Mouse (Mus musculus) cortical plate, adult 2 months (tissue): Measurements from ENCODE around the gene Cyth1. TPM values are rescaled to one million over a fixed set of nuclear protein-coding genes. Genes with fewer than 3 reads are reported as not detected.
A peak's percentile ranks its signal among the peaks of the same experiment; 100 is the strongest.

Experiments
- H3K27ac ChIP-seq: fragments of 200-500 bp; 2 replicates; pipeline ENCODE4 v1.5.1; 2012; ENCODE audit warnings: low read length, control low read depth, inconsistent platforms; ENCODE audit not compliant: insufficient read depth
- H3K4me1 ChIP-seq: fragments of 200-500 bp; 2 replicates; pipeline ENCODE4 v1.6.1; 2011; ENCODE audit warnings: low read length; ENCODE audit not compliant: control insufficient read depth, insufficient read depth
- H3K4me3 ChIP-seq: fragments of 200-500 bp; 2 replicates; pipeline ENCODE4 v1.5.1; 2011; ENCODE audit warnings: mild to moderate bottlenecking, low read length, control low read depth; ENCODE audit not compliant: insufficient read depth
- CTCF ChIP-seq: fragments of 200-500 bp; IDR thresholded peaks from 2 replicates; pipeline ENCODE4 v1.5.1; 2011; ENCODE audit warnings: mild to moderate bottlenecking, control low read depth, low read length; ENCODE audit not compliant: insufficient read depth; ENCODE audit errors: extremely low read depth
- POLR2A ChIP-seq: fragments of 200-500 bp; IDR thresholded peaks from 2 replicates; pipeline ENCODE4 v1.6.1; 2011; ENCODE audit warnings: mild to moderate bottlenecking, low read length, control low read depth; ENCODE audit not compliant: insufficient read depth; ENCODE audit errors: extremely low read depth
- polyA plus RNA-seq: library from polyadenylated mRNA; depleted of rRNA; stranded (reverse); fragments of >200 nt; gene quantifications from 2 replicates; pipeline ENCODE4 v1.2.3, GENCODE M21; 2012

Cyth1 gene
- polyA plus RNA-seq, 1 experiment, result 69.2 TPM

- Histone ChIP-seq H3K4me3 (no peak overlapping the region), H3K27ac (no peak overlapping the region), H3K4me1 (peaks cover 2% of the 10 kb centered on the region; the same call in 1 of the 2 replicates)
- TF ChIP-seq CTCF (no peak), POLR2A (no peak)
Observed at GRCm38 (mm10) chr11:118164566-118164965, 83.8 kb downstream of the Cyth1 start.

DNA sequence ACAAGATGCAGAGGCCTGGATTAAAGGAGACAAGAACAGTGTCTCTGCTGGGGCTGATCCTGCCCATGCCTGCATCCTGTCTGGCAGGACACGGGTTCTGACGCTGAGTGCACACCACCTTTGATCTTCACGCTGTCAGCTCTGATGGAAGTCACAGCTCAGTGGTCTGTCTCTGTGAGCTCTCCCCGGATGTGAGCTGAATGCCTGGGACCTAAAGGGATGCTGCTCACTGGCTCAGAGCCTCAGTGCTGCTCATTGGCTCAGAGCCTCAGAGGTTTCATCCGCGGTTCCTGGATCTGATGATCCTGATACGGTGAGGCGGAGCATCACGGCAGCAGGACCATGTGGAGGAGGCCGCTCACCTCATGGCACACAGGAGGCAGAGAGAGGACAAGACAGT is 86.1 kb downstream of the Cyth1 start:
- TF ChIP-seq POLR2A (peak; percentile 34; the same call in 1 of the 2 replicates), CTCF (no peak)
- Histone ChIP-seq H3K4me1 (peaks cover 2% of the 10 kb centered on the region), H3K27ac (no peak overlapping the region), H3K4me3 (no peak overlapping the region)

DNA sequence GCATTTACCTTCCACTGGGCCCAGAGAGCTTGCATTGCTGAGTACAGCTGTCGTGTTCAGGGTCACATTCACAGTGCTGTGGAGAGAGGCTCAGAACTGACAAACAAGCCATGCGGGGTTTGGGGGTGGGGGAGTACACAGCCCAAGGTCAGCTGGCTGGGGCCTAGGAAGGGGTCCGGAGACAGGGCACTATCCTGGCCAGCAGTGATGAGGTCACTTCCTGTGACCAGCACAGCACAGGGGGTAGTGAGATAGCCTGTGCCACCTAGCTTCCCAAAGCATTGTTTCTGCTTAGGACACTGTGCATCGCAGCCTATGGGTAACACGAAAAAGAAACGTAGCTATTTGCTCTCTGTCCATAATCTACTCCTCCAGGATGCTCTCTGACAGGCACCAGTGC is 87.2 kb downstream of the Cyth1 start:
- TF ChIP-seq CTCF, result no peak
- TF ChIP-seq POLR2A, result no peak

DNA sequence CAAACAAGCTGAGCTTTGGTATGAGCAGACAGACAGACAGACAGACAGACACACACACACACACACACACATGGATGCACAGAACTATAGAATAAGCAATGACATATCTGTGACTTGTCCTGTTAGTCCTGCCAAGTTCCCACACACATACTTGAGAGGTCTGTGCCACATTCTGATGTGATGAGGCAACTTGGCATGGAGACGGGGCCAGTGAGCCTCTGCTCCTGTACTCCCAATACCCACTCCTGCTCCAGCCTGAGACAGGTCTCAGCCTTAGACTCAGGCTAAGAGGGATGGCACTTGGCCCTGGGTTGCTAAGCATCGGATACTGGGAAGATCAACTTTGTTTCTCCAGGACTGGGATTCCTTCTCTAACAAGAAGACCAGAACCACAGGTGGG is 87.6 kb downstream of the Cyth1 start:
- TF ChIP-seq POLR2A (no peak), CTCF (no peak)
- H3K4me1 ChIP-seq, result peaks cover 2% of the 10 kb centered on the region; the same call in 1 of the 2 replicates
- no peak overlapping the region for H3K4me3 ChIP-seq
- no peak overlapping the region for H3K27ac ChIP-seq

More for the DNA sequence above, 87.2 kb downstream of the Cyth1 start:
- H3K4me3 ChIP-seq, result no peak overlapping the region
- peaks cover 2% of the 10 kb centered on the region; the same call in 1 of the 2 replicates for H3K4me1 ChIP-seq
- H3K27ac ChIP-seq, result no peak overlapping the region

DNA sequence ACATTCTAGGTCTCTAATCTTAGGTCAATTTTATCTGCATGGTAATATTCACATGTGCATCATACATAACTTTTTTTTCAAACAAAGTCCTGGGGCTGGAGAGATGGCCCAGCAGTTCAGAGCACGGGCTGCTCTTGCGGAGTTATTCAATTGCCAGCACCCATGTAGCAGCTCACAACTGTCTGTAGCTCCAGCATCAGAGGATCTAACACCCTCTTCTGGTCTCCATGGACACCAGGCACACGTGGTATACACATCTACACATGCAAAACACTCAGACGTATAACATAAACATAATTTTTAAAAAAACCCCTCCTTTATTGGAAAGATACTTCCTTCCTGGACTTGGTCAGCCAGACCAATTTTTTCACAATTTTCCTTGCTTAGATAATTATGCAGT is 89.6 kb downstream of the Cyth1 start:
- H3K4me1 ChIP-seq, result no peaks in the 10 kb centered on the region; the same call in 1 of the 2 replicates
- TF ChIP-seq POLR2A, result no peak
- no peak for TF ChIP-seq CTCF
- no peak overlapping the region for H3K4me3 ChIP-seq
- no peak overlapping the region for H3K27ac ChIP-seq

DNA sequence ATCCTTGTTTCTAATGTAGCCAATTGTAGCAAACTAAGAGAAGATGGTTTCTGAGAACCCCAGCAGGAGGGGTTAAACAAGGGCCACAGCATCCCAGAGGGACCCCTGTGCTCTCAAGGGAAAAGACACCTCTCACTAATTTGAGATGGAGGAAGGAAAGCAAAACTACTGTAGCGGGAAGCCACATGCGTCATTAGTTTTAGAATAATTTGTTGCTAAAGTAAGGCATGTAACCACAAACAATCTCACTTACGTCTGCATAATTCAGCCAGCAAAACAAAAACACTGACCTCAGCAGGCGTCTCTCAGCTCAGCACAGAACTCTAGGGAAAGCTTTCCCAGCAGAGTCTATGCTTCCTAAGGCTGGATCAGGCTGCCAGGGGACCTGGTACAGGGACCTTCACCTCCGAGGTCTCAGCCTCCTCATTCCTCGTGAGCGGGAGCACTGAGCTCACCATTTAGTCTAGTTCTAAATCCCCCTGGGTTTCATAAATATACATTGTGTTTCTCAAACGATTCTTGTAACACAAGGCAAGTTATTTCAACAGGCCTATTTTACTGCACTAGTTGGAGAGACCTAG is 91.8 kb downstream of the Cyth1 start:
- TF ChIP-seq CTCF (no peak), POLR2A (no peak)
- Histone ChIP-seq H3K27ac (no peak overlapping the region), H3K4me1 (no peaks in the 10 kb centered on the region; the same call in 1 of the 2 replicates), H3K4me3 (no peak overlapping the region)

- peaks cover 12% of the 10 kb centered on the region for H3K4me1 ChIP-seq
Observed at GRCm38 (mm10) chr11:118152964-118153363, 95.4 kb downstream of the Cyth1 start.

DNA sequence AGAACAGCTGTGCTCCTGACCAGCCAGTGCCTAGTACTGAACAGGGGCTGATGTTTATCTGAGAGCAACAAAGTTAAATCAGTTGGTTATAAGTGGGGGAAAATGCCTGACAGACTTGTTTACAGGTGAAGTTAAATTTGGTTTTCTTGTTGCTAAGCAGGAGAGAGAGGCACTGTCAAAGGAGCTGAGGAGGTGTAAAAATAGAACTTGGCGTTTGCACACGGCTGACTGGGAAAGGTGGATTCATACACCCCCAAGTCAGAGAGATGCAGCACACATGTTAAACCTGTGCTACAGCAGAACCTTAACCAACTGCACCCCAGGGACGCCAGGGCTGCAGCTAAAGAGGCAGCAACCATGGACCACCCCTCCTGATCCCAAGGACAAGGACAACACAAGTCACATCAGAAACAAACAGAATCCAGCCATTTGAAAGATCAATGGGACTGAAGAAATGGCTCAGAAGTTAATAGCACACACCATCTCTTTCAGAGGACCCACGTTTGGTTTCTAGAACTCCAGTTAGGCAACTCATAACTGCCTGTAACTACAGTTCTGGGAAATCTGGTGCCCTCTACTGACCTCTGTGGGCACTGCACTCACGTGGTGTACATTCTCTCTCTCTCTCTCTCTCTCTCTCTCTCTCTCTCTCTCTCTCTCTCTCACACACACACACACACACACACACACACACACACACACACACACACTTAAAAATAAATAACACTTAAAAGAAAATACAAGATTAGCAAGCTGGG is 96.8 kb downstream of the Cyth1 start:
- H3K4me3 ChIP-seq, result no peak overlapping the region
- TF ChIP-seq CTCF (no peak), POLR2A (no peak)
- peak overlapping the region; percentile 82 for H3K27ac ChIP-seq
- peaks cover 12% of the 10 kb centered on the region for H3K4me1 ChIP-seq

More at GRCm38 (mm10) chr11:118152964-118153363, 95.4 kb downstream of the Cyth1 start:
- TF ChIP-seq POLR2A (no peak), CTCF (no peak)
- Histone ChIP-seq H3K27ac (no peak overlapping the region), H3K4me3 (no peak overlapping the region)

DNA sequence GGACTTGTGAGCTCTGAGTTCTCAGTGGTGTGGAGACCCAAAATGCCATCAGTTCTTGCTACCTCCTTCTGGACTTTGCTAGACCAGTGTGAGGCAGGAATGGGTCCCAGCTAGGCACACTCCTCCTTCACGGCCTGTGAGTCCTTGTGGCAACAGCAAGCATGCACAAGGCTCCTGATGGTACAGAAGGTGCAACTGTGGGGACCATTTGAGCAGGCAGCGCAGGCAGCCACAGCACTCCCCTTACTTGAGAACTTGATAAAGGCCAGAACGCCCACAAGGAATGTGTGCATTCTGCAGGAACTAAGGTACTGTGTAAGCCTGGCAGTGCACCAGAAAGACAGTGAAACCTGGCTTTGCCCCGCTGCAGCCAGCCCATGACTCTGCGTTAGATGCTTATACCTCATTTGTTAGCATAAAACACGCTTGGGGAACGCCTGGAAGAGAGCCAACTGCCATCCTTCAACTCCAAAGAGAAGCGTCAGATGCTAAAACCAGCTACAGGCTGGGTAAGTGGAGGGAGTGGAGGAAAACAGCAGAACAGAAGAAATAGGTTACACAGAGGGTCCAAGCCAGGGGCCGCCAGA is 98.2 kb downstream of the Cyth1 start:
- TF ChIP-seq CTCF, result no peak
- no peak for TF ChIP-seq POLR2A
- H3K4me1 ChIP-seq, result peaks cover 12% of the 10 kb centered on the region
- peak overlapping the region; percentile 85 for H3K27ac ChIP-seq
- H3K4me3 ChIP-seq, result no peak overlapping the region
